Mouse (Mus musculus) limb, embryonic 14.5 days (tissue): ENCODE results near the gene Maml3. TPM values are rescaled to one million over a fixed set of nuclear protein-coding genes. Genes with fewer than 3 reads are reported as not detected.

Experiments used
- ATAC-seq: fragments of 200-750 bp; cut with Nextera tagmentation; 2 replicates; pipeline ENCODE4 v1.8.0; 2017; ENCODE audit warnings: low read depth, moderate number of reproducible peaks, moderate TSS enrichment; ENCODE audit not compliant: low FRiP score
- DNase-seq: peaks from one replicate; pipeline ENCODE4 v3.0.0-alpha.2; 2015; ENCODE audit warnings: low spot score
- H3K27ac ChIP-seq: fragments of 300-500 bp; sonication (generic); replicated peaks from 2 replicates; pipeline ENCODE4 v1.5.1; 2014; ENCODE audit warnings: low read depth, mild to moderate bottlenecking, low read length, moderate library complexity, mixed read lengths
- H3K27me3 ChIP-seq: fragments of 300-500 bp; sonication (generic); 2 replicates; pipeline ENCODE4 v1.6.1; 2014; ENCODE audit warnings: low read length, mixed read lengths; ENCODE audit not compliant: control insufficient read depth, insufficient read depth
- H3K36me3 ChIP-seq: fragments of 300-500 bp; sonication (generic); 2 replicates; pipeline ENCODE4 v1.6.1; 2014; ENCODE audit warnings: mild to moderate bottlenecking, low read length, moderate library complexity, mixed read lengths; ENCODE audit not compliant: control insufficient read depth, insufficient read depth
- H3K4me1 ChIP-seq: fragments of 300-500 bp; sonication (generic); 2 replicates; pipeline ENCODE4 v1.6.1; 2014; ENCODE audit warnings: antibody characterized with exemption, low read length, mixed read lengths; ENCODE audit not compliant: control insufficient read depth, insufficient read depth
- H3K4me2 ChIP-seq: fragments of 300-500 bp; sonication (generic); replicated peaks from 2 replicates; pipeline ENCODE4 v1.6.1; 2014; ENCODE audit warnings: low read depth, mild to moderate bottlenecking, low read length, moderate library complexity; ENCODE audit not compliant: severe bottlenecking
- H3K4me3 ChIP-seq: fragments of 300-500 bp; sonication (generic); replicated peaks from 2 replicates; pipeline ENCODE4 v1.5.1; 2014; ENCODE audit warnings: low read length
- H3K9ac ChIP-seq: fragments of 300-500 bp; sonication (generic); 2 replicates; pipeline ENCODE4 v1.6.1; 2014; ENCODE audit warnings: mild to moderate bottlenecking, low read depth, low read length, moderate library complexity; ENCODE audit not compliant: severe bottlenecking
- H3K9me3 ChIP-seq: fragments of 300-500 bp; sonication (generic); 2 replicates; pipeline ENCODE4 v1.6.1; 2016; ENCODE audit warnings: low read length; ENCODE audit not compliant: control insufficient read depth
- POLR2A ChIP-seq: fragments of 200-500 bp; IDR thresholded peaks from 2 replicates; pipeline ENCODE4 v1.8.0; 2012; ENCODE audit warnings: inconsistent platforms, mild to moderate bottlenecking, moderate library complexity, borderline replicate concordance; ENCODE audit not compliant: insufficient read depth, insufficient read length; ENCODE audit errors: extremely low read depth
- WGBS: fragments of 180-500 bp; shearing (Covaris S2); extraction: QIAGEN DNeasy Blood & Tissue Kit; methylation state at CpG from one replicate; pipeline ENCODE4 v1.1.7; 2014; 5-methylcytosine and 5-hydroxymethylcytosine counted together
- polyA plus RNA-seq, 2 experiments: library from polyadenylated mRNA; depleted of rRNA in 1 of 2; stranded (reverse) in 1 of 2; unstranded in 1 of 2; fragments of >200 nt; fragmentation: Nextera tagmentation in 1 of 2; extraction: Ambion mirVana in 1 of 2; gene quantifications; 2 replicates each; pipeline versions ENCODE4 v1.2.1 to v1.2.3; 2012 to 2014

Gene Maml3
- polyA plus RNA-seq, 2 experiments: 5.4 to 5.6 TPM

GRCm38 (mm10) chr3:52090230-52090873 lies 14.5 kb downstream of the Maml3 start:
- no peaks in the 10 kb centered on the region for H3K27me3 ChIP-seq
- H3K9ac ChIP-seq: no peak overlapping the region
- H3K4me2 ChIP-seq: no peak overlapping the region
- no peaks in the 10 kb centered on the region for H3K36me3 ChIP-seq
- WGBS: 50% methylated on average over 8 of the region's 8 CpGs
- no peak overlapping the region for H3K4me3 ChIP-seq
- no peaks in the 10 kb centered on the region for H3K9me3 ChIP-seq
- DNase-seq (no peak), ATAC-seq (no peak)
- peaks cover 28% of the 10 kb centered on the region for H3K4me1 ChIP-seq
- H3K27ac ChIP-seq: no peak overlapping the region
- no peak for TF ChIP-seq POLR2A

GRCm38 (mm10) chr3:52088458-52089341 lies 16.2 kb downstream of the Maml3 start:
- Histone ChIP-seq H3K27ac (peak overlapping the region; percentile 23; the same call in 1 of the 2 replicates), H3K4me1 (peaks cover 28% of the 10 kb centered on the region), H3K4me2 (peak overlapping the region; percentile 32), H3K9ac (peak overlapping the region; percentile 22; the same call in 1 of the 2 replicates), H3K4me3 (no peak overlapping the region), H3K36me3 (no peaks in the 10 kb centered on the region), H3K9me3 (no peaks in the 10 kb centered on the region), H3K27me3 (no peaks in the 10 kb centered on the region)
- TF ChIP-seq POLR2A: no peak
- peak; percentile 84 for DNase-seq
- 11% methylated on average over 19 of the region's 19 CpGs for WGBS
- peak; percentile 78 for ATAC-seq

GRCm38 (mm10) chr3:52087636-52088280 lies 17.1 kb downstream of the Maml3 start:
- ATAC-seq (no peak), DNase-seq (no peak)
- H3K27ac ChIP-seq: peak overlapping the region; percentile 23; the same call in 1 of the 2 replicates
- H3K4me1 ChIP-seq: peaks cover 28% of the 10 kb centered on the region
- H3K27me3 ChIP-seq: no peaks in the 10 kb centered on the region
- no peak overlapping the region for H3K4me2 ChIP-seq
- WGBS: 65% methylated on average over 7 of the region's 7 CpGs
- H3K9me3 ChIP-seq: no peaks in the 10 kb centered on the region
- H3K4me3 ChIP-seq: no peak overlapping the region
- TF ChIP-seq POLR2A: no peak
- no peaks in the 10 kb centered on the region for H3K36me3 ChIP-seq
- 0 out of 2 replicates have a peak overlapping the region, but pooled peaks have one; percentile 0 for H3K9ac ChIP-seq

- Histone ChIP-seq H3K36me3 (no peaks in the 10 kb centered on the region), H3K9me3 (no peaks in the 10 kb centered on the region), H3K4me2 (no peak overlapping the region), H3K9ac (no peak overlapping the region), H3K4me3 (no peak overlapping the region), H3K27ac (no peak overlapping the region), H3K27me3 (no peaks in the 10 kb centered on the region), H3K4me1 (no peaks in the 10 kb centered on the region)
- WGBS: 88% methylated on average over 2 of the region's 2 CpGs
- no peak for ATAC-seq
- TF ChIP-seq POLR2A: no peak
- DNase-seq: no peak
Observed at GRCm38 (mm10) chr3:52078763-52079162, 26.1 kb downstream of the Maml3 start.

GRCm38 (mm10) chr3:52073959-52074358 lies 30.9 kb downstream of the Maml3 start:
- H3K9me3 ChIP-seq: no peaks in the 10 kb centered on the region
- H3K27me3 ChIP-seq: no peaks in the 10 kb centered on the region
- no peak for TF ChIP-seq POLR2A
- DNase-seq: no peak
- H3K36me3 ChIP-seq: no peaks in the 10 kb centered on the region
- WGBS: 78% methylated on average over 6 of the region's 6 CpGs
- H3K27ac ChIP-seq: no peak overlapping the region
- H3K9ac ChIP-seq: no peak overlapping the region
- H3K4me1 ChIP-seq: peaks cover 11% of the 10 kb centered on the region
- no peak overlapping the region for H3K4me2 ChIP-seq
- no peak for ATAC-seq
- no peak overlapping the region for H3K4me3 ChIP-seq
